ENCODE assay signal across 7 mouse cellular contexts in genomic region chr16:21845800-21846671, GRCm38 (mm10). TPM values are rescaled to one million over a fixed set of nuclear protein-coding genes. Genes with fewer than 3 reads are reported as not detected.
DNase-seq lines count a peak whose midpoint lies in the region; ATAC-seq and TF ChIP-seq lines count a peak whose summit lies in the region.

No protein-coding gene starts in this region.

- TF ChIP-seq CTCF in Patski (IDR thresholded peaks at IDR 0.05) = peak; percentile 4
- no peak for TF ChIP-seq CTCF in layer of hippocampus, adult 2 months (conservative IDR thresholded peaks at IDR 0.05)

- POLR2A ChIA-PET in Patski (lab: Charles Lee) = no interaction called here

- no peaks in the 10 kb centered on the region for H3K36me3 ChIP-seq in forebrain, embryonic 12.5 days (replicated peaks)
- no peaks in the 10 kb centered on the region for H3K36me3 ChIP-seq in lung, embryonic 15.5 days

- no peaks in the 10 kb centered on the region for H3K27me3 ChIP-seq in Patski
- H3K27me3 ChIP-seq in forebrain, embryonic 12.5 days = no peaks in the 10 kb centered on the region
- no peaks in the 10 kb centered on the region for H3K27me3 ChIP-seq in lung, embryonic 15.5 days

- H3K27ac ChIP-seq in forebrain, embryonic 12.5 days = peak overlapping the region; percentile 92
- H3K27ac ChIP-seq in layer of hippocampus, adult 2 months = peak overlapping the region; percentile 84
- H3K27ac ChIP-seq in lung, embryonic 15.5 days = no peak overlapping the region; the same call in 1 of the 2 replicates

- no peak for DNase-seq in Patski (ENCODE audit: low read depth, low spot score)
- peak; percentile 29 for DNase-seq in c-Kit-positive CD71-negative TER-119-negative erythroid progenitor cells, embryonic 14.5 days (ENCODE audit: low read depth)
- DNase-seq in heart, postnatal 4 days = peak; percentile 61
- peak; percentile 65 to 87 for DNase-seq in layer of hippocampus, adult 2 months (ENCODE audit: low spot score in 2 of 2)
- DNase-seq in right cerebral cortex, adult 18-20 months = peak; percentile 83

- 1% methylated on average over 16 of the region's 16 CpGs for WGBS in forebrain, embryonic 12.5 days
- 1% methylated on average over 16 of the region's 16 CpGs for WGBS in lung, embryonic 15.5 days

- H3K4me3 ChIP-seq in forebrain, embryonic 12.5 days (replicated peaks) = peak overlapping the region; percentile 49
- H3K4me3 ChIP-seq in layer of hippocampus, adult 2 months = peak overlapping the region; percentile 53
- peak overlapping the region; percentile 43 for H3K4me3 ChIP-seq in lung, embryonic 15.5 days

- H3K9me3 ChIP-seq in forebrain, embryonic 12.5 days = no peaks in the 10 kb centered on the region
- H3K9me3 ChIP-seq in lung, embryonic 15.5 days = no peaks in the 10 kb centered on the region

- CTCF ChIA-PET in Patski (lab: Charles Lee) = interaction anchor here (0.7 to 1.3 kb wide), 2 partner anchors 10 to 171 kb away, joined by 3 to 4 read pairs; no protein-coding TSS in a partner anchor

- in situ Hi-C loops in Patski (cut with MboI; ENCODE audit: low pct_unique_long_range_greater_than_20kb) = no loop called here

- H3K4me2 ChIP-seq in forebrain, embryonic 12.5 days = peak overlapping the region; percentile 62
- H3K4me2 ChIP-seq in lung, embryonic 15.5 days = peak overlapping the region; percentile 77

- peak overlapping the region; percentile 75 for H3K9ac ChIP-seq in forebrain, embryonic 12.5 days
- H3K9ac ChIP-seq in lung, embryonic 15.5 days = peak overlapping the region; percentile 31

- peak; percentile 95 for ATAC-seq in Patski
- ATAC-seq in forebrain, embryonic 12.5 days (ENCODE audit: low FRiP score) = peak; percentile 100
- peak; percentile 100 for ATAC-seq in lung, embryonic 15.5 days (ENCODE audit: borderline replicate concordance, extremely low read depth, low FRiP score, low TSS enrichment)

- H3K4me1 ChIP-seq in forebrain, embryonic 12.5 days = peaks cover 12% of the 10 kb centered on the region
- no peaks in the 10 kb centered on the region for H3K4me1 ChIP-seq in lung, embryonic 15.5 days

RNA-seq across cellular contexts. Expression of gene Map3k13, which starts 51.9 kb away (rescaled TPM):
- polyA plus RNA-seq in Patski (2021) = 0.83 TPM
- polyA plus RNA-seq in forebrain, embryonic 12.5 days (2016; fragmentation: Nextera tagmentation; extraction: Ambion mirVana) = 4.8 and 6.1 TPM in 2 replicates
- total RNA-seq in heart, postnatal 4 days (2021) = 1 to 10 TPM; 1.1 to 1.4 TPM
- total RNA-seq in layer of hippocampus, adult 2 months (2021) = 10 to 100 TPM; 14.6 to 14.8 TPM
- 0.56 and 0.59 TPM in 2 replicates for polyA plus RNA-seq in lung, embryonic 15.5 days (2015; fragmentation: Nextera tagmentation; extraction: Ambion mirVana)

RNA-seq across cellular contexts. Expression of gene Ehhadh, which starts 58.4 kb away (rescaled TPM):
- polyA plus RNA-seq in Patski (2021) = 0.08 TPM
- polyA plus RNA-seq in forebrain, embryonic 12.5 days (2016; fragmentation: Nextera tagmentation; extraction: Ambion mirVana) = 1.0 and 1.1 TPM in 2 replicates
- 1 to 10 TPM; 7.4 to 7.9 TPM for total RNA-seq in heart, postnatal 4 days (2021)
- total RNA-seq in layer of hippocampus, adult 2 months (2021) = 1 to 10 TPM; 1.7 to 2.5 TPM
- 2.1 and 2.4 TPM in 2 replicates for polyA plus RNA-seq in lung, embryonic 15.5 days (2015; fragmentation: Nextera tagmentation; extraction: Ambion mirVana)
